Mouse (Mus musculus) MEL (cell line): ENCODE results near the gene Stat6. TPM values are rescaled to one million over a fixed set of nuclear protein-coding genes. Genes with fewer than 3 reads are reported as not detected.

Experiments
- DNase-seq: peaks from one replicate; pipeline ENCODE4 v3.0.0; 2011; ENCODE audit warnings: low read depth, low spot score
- H3K27ac ChIP-seq: 2 replicates; pipeline ENCODE4 v1.5.1; 2012; ENCODE audit warnings: low read depth, mild to moderate bottlenecking, control low read depth, low read length, moderate library complexity; ENCODE audit not compliant: control insufficient read depth
- H3K27me3 ChIP-seq, 2 experiments: fragments of 150-350 bp in 1 of 2; sonication (generic) in 1 of 2; 2 replicates each; pipeline ENCODE4 v1.6.1; 2012; ENCODE audit warnings: low read length in 2 of 2, mild to moderate bottlenecking in 2 of 2, improper control_type of control experiment in 1 of 2, moderate library complexity in 1 of 2; ENCODE audit not compliant: insufficient read depth in 2 of 2, control insufficient read depth in 1 of 2
- H3K36me3 ChIP-seq, 2 experiments: 2 replicates each; pipeline ENCODE4 v1.6.1; 2012 to 2014; ENCODE audit warnings: low read length in 2 of 2, improper control_type of control experiment in 1 of 2, inconsistent platforms in 1 of 2, mild to moderate bottlenecking in 1 of 2; ENCODE audit not compliant: insufficient read depth in 2 of 2, control insufficient read depth in 1 of 2
- H3K4me1 ChIP-seq, 2 experiments: fragments of 150-350 bp in 1 of 2; sonication (generic) in 1 of 2; 2 replicates each; pipeline ENCODE4 v1.6.1; 2012; ENCODE audit warnings: low read length in 2 of 2, improper control_type of control experiment in 1 of 2, mild to moderate bottlenecking in 1 of 2; ENCODE audit not compliant: insufficient read depth in 2 of 2, control insufficient read depth in 1 of 2
- H3K4me3 ChIP-seq, 2 experiments: fragments of 150-350 bp in 1 of 2; sonication (generic) in 1 of 2; 2 replicates each; pipeline ENCODE4 v1.5.1; 2012; ENCODE audit warnings: low read depth in 2 of 2, low read length in 2 of 2, mild to moderate bottlenecking in 2 of 2, moderate library complexity in 2 of 2, control low read depth in 1 of 2, improper control_type of control experiment in 1 of 2; ENCODE audit not compliant: control insufficient read depth in 1 of 2, insufficient read depth in 1 of 2
- H3K79me2 ChIP-seq: 2 replicates; pipeline ENCODE4 v1.6.1; 2012; ENCODE audit warnings: mild to moderate bottlenecking, low read length, moderate library complexity; ENCODE audit not compliant: control insufficient read depth, poor library complexity, insufficient read depth
- H3K9ac ChIP-seq: 2 replicates; pipeline ENCODE4 v1.6.1; 2012; ENCODE audit warnings: low read depth, mild to moderate bottlenecking, control low read depth, low read length, moderate library complexity; ENCODE audit not compliant: control insufficient read depth, poor library complexity, severe bottlenecking
- H3K9me3 ChIP-seq: fragments of 150-350 bp; sonication (generic); replicated peaks from 2 replicates; pipeline ENCODE4 v1.6.1; 2012; ENCODE audit warnings: mild to moderate bottlenecking, low read length, improper control_type of control experiment, moderate library complexity; ENCODE audit not compliant: insufficient read depth
- CTCF ChIP-seq, 3 experiments: IDR thresholded peaks in 2 of 3; conservative IDR thresholded peaks in 1 of 3; 2 replicates each; pipeline ENCODE4 v1.5.1; 2011 to 2012; ENCODE audit warnings: low read length in 3 of 3, low read depth in 2 of 3, mild to moderate bottlenecking in 2 of 3, improper control_type of control experiment in 1 of 3, inconsistent platforms in 1 of 3, mixed read lengths in 1 of 3, moderate library complexity in 1 of 3; ENCODE audit not compliant: control insufficient read depth in 1 of 3, insufficient read depth in 1 of 3, poor library complexity in 1 of 3, severe bottlenecking in 1 of 3
- EP300 ChIP-seq, 2 experiments: IDR thresholded peaks; 2 replicates each; pipeline ENCODE4 v1.6.1; 2011; ENCODE audit warnings: improper control_type of control experiment in 2 of 2, low read length in 2 of 2, low read depth in 1 of 2, mild to moderate bottlenecking in 1 of 2
- JUND ChIP-seq: IDR thresholded peaks from 2 replicates; pipeline ENCODE4 v1.6.1; 2011; ENCODE audit warnings: low read depth, mild to moderate bottlenecking, improper control_type of control experiment, low read length
- KAT2A ChIP-seq: conservative IDR thresholded peaks from 2 replicates; pipeline ENCODE4 v1.6.1; 2012; ENCODE audit warnings: low read depth, low read length, improper control_type of control experiment, inconsistent platforms
- MAFK ChIP-seq: IDR thresholded peaks from 2 replicates; pipeline ENCODE4 v1.6.1; 2011; ENCODE audit warnings: low read depth, mild to moderate bottlenecking, low read length, improper control_type of control experiment, borderline replicate concordance
- MAZ ChIP-seq: IDR thresholded peaks from 2 replicates; pipeline ENCODE4 v1.6.1; 2012; ENCODE audit warnings: low read depth, mild to moderate bottlenecking, inconsistent platforms, low read length, improper control_type of control experiment
- MXI1 ChIP-seq: IDR thresholded peaks from 2 replicates; pipeline ENCODE4 v1.6.1; 2011; ENCODE audit warnings: mild to moderate bottlenecking, low read depth, low read length, improper control_type of control experiment
- MYB ChIP-seq: IDR thresholded peaks from 2 replicates; pipeline ENCODE4 v1.6.1; 2011; ENCODE audit warnings: mild to moderate bottlenecking, low read depth, low read length, improper control_type of control experiment
- MYC ChIP-seq: IDR thresholded peaks from 2 replicates; pipeline ENCODE4 v1.6.1; 2011; ENCODE audit warnings: low read depth, mild to moderate bottlenecking, low read length, improper control_type of control experiment, moderate library complexity
- NRF1 ChIP-seq: IDR thresholded peaks from 2 replicates; pipeline ENCODE4 v1.6.1; 2014; ENCODE audit warnings: low read depth, mild to moderate bottlenecking, inconsistent platforms, low read length, improper control_type of control experiment, moderate library complexity; ENCODE audit not compliant: poor library complexity, insufficient read depth, severe bottlenecking
- POLR2A ChIP-seq, 2 experiments: IDR thresholded peaks; 2 replicates each; pipeline ENCODE4 v1.6.1; 2011 to 2012; ENCODE audit warnings: low read length in 2 of 2, mild to moderate bottlenecking in 2 of 2, control low read depth in 1 of 2, improper control_type of control experiment in 1 of 2, low read depth in 1 of 2, moderate library complexity in 1 of 2; ENCODE audit not compliant: control insufficient read depth in 1 of 2, insufficient read depth in 1 of 2, poor library complexity in 1 of 2
- SIN3A ChIP-seq: IDR thresholded peaks from 2 replicates; pipeline ENCODE4 v1.6.1; 2012; ENCODE audit warnings: low read length, improper control_type of control experiment, inconsistent platforms
- TAL1 ChIP-seq: IDR thresholded peaks from 2 replicates; pipeline ENCODE4 v1.6.1; 2012; ENCODE audit warnings: mild to moderate bottlenecking, inconsistent platforms, low read length, moderate library complexity, mixed read lengths
- TBP ChIP-seq: IDR thresholded peaks from 2 replicates; pipeline ENCODE4 v1.8.0; 2011; ENCODE audit warnings: low read depth, low read length, improper control_type of control experiment
- TCF12 ChIP-seq: IDR thresholded peaks from 2 replicates; pipeline ENCODE4 v1.6.1; 2014; ENCODE audit warnings: low read depth, mild to moderate bottlenecking, inconsistent platforms, low read length, improper control_type of control experiment, moderate library complexity
- USF2 ChIP-seq, 2 experiments: IDR thresholded peaks; 2 replicates each; pipeline ENCODE4 v1.6.1; 2011 to 2012; ENCODE audit warnings: improper control_type of control experiment in 2 of 2, low read length in 2 of 2, borderline replicate concordance in 1 of 2, inconsistent platforms in 1 of 2, low read depth in 1 of 2, mild to moderate bottlenecking in 1 of 2; ENCODE audit not compliant: insufficient read depth in 1 of 2
- polyA plus RNA-seq, 2 experiments: library from polyadenylated mRNA; stranded (reverse) in 1 of 2; unstranded in 1 of 2; fragments of >175 nt in 1 of 2; fragments of >200 nt in 1 of 2; gene quantifications; 2 replicates each; pipeline versions ENCODE4 v1.2.1 to v1.2.4; 2012; ENCODE audit warnings: low replicate concordance in 2 of 2, low read depth in 1 of 2; ENCODE audit not compliant: insufficient read length in 2 of 2, insufficient read depth in 1 of 2, missing spikeins in 1 of 2
- total RNA-seq: library from RNA; depleted of rRNA; stranded (reverse); fragments of 300-350 nt; gene quantifications from 2 replicates; pipeline ENCODE4 v1.2.3, GENCODE M21; 2012

Gene Stat6
- total and polyA plus RNA-seq, 3 experiments, result 34.9 to 50.2 TPM; not detected in 1

DNA sequence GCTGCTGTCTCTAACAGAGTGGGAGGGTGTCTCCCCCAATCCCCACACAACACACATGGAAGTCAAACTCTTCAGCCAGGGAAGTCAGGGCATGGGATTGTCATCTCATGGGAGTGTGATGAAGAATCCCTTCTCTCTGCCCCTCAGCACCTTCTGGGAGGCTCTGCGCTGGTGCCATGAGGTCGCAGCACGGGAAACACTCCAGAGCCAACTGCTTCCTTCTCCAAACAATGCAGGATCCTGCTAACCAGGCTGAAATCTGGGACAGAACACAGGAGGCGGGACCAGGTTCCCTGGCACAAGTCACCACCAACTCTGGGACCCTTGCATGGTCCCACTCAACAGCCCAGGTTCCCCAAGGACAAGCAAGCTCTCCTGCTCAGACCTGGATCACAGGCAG, 25.5 kb upstream of the Stat6 start:
- no peaks in the 10 kb centered on the region for H3K4me1 ChIP-seq
- TF ChIP-seq POLR2A (IDR thresholded peaks at IDR 0.05; ENCODE audit: control insufficient read depth in 1 of 2, insufficient read depth in 1 of 2, low read depth in 1 of 2, low read length in 2 of 2, poor library complexity in 1 of 2), result no peak
- no peak for TF ChIP-seq MYC
- no peak for TF ChIP-seq MAFK
- TF ChIP-seq MXI1, result no peak
- no peak for TF ChIP-seq CTCF (IDR thresholded peaks at IDR 0.05 in 2 of 3, conservative IDR thresholded peaks at IDR 0.05 in 1 of 3; ENCODE audit: control insufficient read depth in 1 of 3, insufficient read depth in 1 of 3, low read depth in 2 of 3, low read length in 3 of 3, poor library complexity in 1 of 3, severe bottlenecking in 1 of 3)
- no peak for TF ChIP-seq EP300 (IDR thresholded peaks at IDR 0.05; ENCODE audit: low read depth in 1 of 2, low read length in 2 of 2)
- no peak for TF ChIP-seq TCF12
- TF ChIP-seq SIN3A, result no peak
- no peak for TF ChIP-seq USF2 (IDR thresholded peaks at IDR 0.05; ENCODE audit: borderline replicate concordance in 1 of 2, insufficient read depth in 1 of 2, low read depth in 1 of 2, low read length in 2 of 2)
- no peak for TF ChIP-seq MAZ
- H3K9ac ChIP-seq, result no peak overlapping the region
- H3K27ac ChIP-seq, result no peak overlapping the region
- H3K9me3 ChIP-seq, result no peaks in the 10 kb centered on the region
- peaks cover 4 to 15% of the 10 kb centered on the region in 2 experiments; a peak in 3 of 4 replicates for H3K27me3 ChIP-seq
- H3K79me2 ChIP-seq, result no peaks in the 10 kb centered on the region
- no peak overlapping the region for H3K4me3 ChIP-seq
- no peak for DNase-seq
- no peaks in the 10 kb centered on the region for H3K36me3 ChIP-seq

DNA sequence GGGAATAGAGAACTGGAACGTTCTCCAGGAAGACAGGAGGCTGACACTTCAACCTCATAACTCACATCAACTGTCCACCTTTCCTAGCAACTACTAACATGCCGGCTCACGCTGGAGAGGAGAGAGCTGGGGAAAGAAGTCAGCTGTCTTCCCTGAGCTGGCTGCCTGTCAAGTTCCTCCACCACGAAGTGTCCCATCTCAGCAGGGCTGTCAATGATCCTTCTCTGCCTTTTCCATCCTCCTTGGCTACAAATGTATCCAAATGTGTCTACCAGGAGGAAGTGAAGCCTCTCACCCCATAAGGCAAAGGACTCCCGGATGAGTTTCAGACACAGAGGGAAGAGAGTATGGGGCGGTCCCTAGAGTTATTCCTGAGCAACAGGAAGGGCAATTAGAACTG, 24.6 kb upstream of the Stat6 start:
- Histone ChIP-seq H3K9me3 (no peaks in the 10 kb centered on the region), H3K4me3 (no peak overlapping the region), H3K27me3 (peaks cover 4 to 8% of the 10 kb centered on the region in 2 experiments; a peak in 3 of 4 replicates), H3K27ac (no peak overlapping the region), H3K79me2 (no peaks in the 10 kb centered on the region), H3K4me1 (no peaks in the 10 kb centered on the region), H3K36me3 (no peaks in the 10 kb centered on the region), H3K9ac (no peak overlapping the region)
- no peak for DNase-seq
- no peak for TF ChIP-seq KAT2A
- TF ChIP-seq EP300 (IDR thresholded peaks at IDR 0.05; ENCODE audit: low read depth in 1 of 2, low read length in 2 of 2), result no peak
- no peak for TF ChIP-seq NRF1
- no peak for TF ChIP-seq TAL1
- no peak for TF ChIP-seq TBP
- no peak for TF ChIP-seq JUND
- no peak for TF ChIP-seq MXI1
- no peak for TF ChIP-seq MYB
